Mouse (Mus musculus): ENCODE data around the gene Vmn1r42.

DNA sequence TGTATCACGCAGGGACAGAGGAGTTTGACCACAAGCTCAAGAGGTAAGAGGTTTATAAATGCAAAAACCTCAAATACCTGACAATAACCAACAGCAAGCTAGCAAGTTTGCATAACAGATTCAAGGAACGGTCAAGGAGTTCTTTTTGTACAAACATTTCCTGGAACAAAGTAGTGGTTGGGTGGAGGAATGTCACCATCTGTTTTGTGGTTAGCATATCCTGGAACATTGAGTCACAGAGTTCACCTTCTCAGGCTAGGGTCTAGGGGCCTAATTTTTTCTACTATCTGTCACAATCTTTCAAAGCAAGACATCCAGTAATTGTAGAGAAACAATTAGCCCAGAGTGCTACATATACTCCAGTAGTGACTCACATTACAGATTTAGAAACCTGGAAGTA is 8.9 kb downstream of the Vmn1r42 start:
- no peak for TF ChIP-seq POLR2A (IDR thresholded peaks at IDR 0.05; ENCODE audit: insufficient read length, low read depth)
- TF ChIP-seq MAX (IDR thresholded peaks at IDR 0.05; ENCODE audit: low read depth): no peak
- no peak for TF ChIP-seq SRF (IDR thresholded peaks at IDR 0.05; ENCODE audit: control insufficient read depth, insufficient read length, low read depth)
- TF ChIP-seq E2F4 (IDR thresholded peaks at IDR 0.05; ENCODE audit: insufficient read depth): no peak
- TF ChIP-seq REST (IDR thresholded peaks at IDR 0.05; ENCODE audit: insufficient read depth, insufficient read length): no peak

Data from myocyte (in vitro differentiated cells).